Mouse (Mus musculus) kidney, embryonic 16.5 days (tissue): Measurements from ENCODE around the gene Cers4. TPM values are rescaled to one million over a fixed set of nuclear protein-coding genes. Genes with fewer than 3 reads are reported as not detected.
A peak's percentile ranks its signal among the peaks of the same experiment; 100 is the strongest.

Experiments
- ATAC-seq: fragments of 200-750 bp; cut with Nextera tagmentation; 2 replicates; pipeline ENCODE4 v1.8.0; 2017; ENCODE audit warnings: moderate TSS enrichment; ENCODE audit not compliant: low FRiP score, low TSS enrichment
- H3K27ac ChIP-seq: fragments of 300-500 bp; sonication (generic); 2 replicates; pipeline ENCODE4 v1.5.1; 2014; ENCODE audit warnings: low read length
- H3K27me3 ChIP-seq: fragments of 300-500 bp; sonication (generic); 2 replicates; pipeline ENCODE4 v1.6.1; 2014; ENCODE audit warnings: low read length, control low read depth, mixed read lengths; ENCODE audit not compliant: insufficient read depth
- H3K36me3 ChIP-seq: fragments of 300-500 bp; sonication (generic); 2 replicates; pipeline ENCODE4 v1.6.1; 2014; ENCODE audit warnings: low read length, control low read depth, mixed read lengths; ENCODE audit not compliant: insufficient read depth
- H3K4me1 ChIP-seq: fragments of 300-500 bp; sonication (generic); 2 replicates; pipeline ENCODE4 v1.6.1; 2014; ENCODE audit warnings: low read length, control low read depth, mixed read lengths; ENCODE audit not compliant: insufficient read depth
- H3K4me2 ChIP-seq: fragments of 300-500 bp; sonication (generic); replicated peaks from 2 replicates; pipeline ENCODE4 v1.6.1; 2014; ENCODE audit warnings: low read depth, low read length
- H3K4me3 ChIP-seq: fragments of 300-500 bp; sonication (generic); 2 replicates; pipeline ENCODE4 v1.5.1; 2014; ENCODE audit warnings: mild to moderate bottlenecking, low read length
- H3K9ac ChIP-seq: fragments of 300-500 bp; sonication (generic); replicated peaks from 2 replicates; pipeline ENCODE4 v1.6.1; 2014; ENCODE audit warnings: low read length
- H3K9me3 ChIP-seq: fragments of 300-500 bp; sonication (generic); 2 replicates; pipeline ENCODE4 v1.6.1; 2016; ENCODE audit warnings: low read length, control low read depth
- WGBS: fragments of 180-500 bp; shearing (Covaris S2); extraction: QIAGEN DNeasy Blood & Tissue Kit; methylation state at CpG from one replicate; pipeline ENCODE4 v1.1.7; 2014; 5-methylcytosine and 5-hydroxymethylcytosine counted together
- polyA plus RNA-seq: library from polyadenylated mRNA; unstranded; fragments of >200 nt; fragmentation: Nextera tagmentation; extraction: Ambion mirVana; gene quantifications from 2 replicates; pipeline ENCODE4 v1.2.1, GENCODE M21; 2015

Cers4 gene
- polyA plus RNA-seq, 1 experiment from 2014 or later, result 21.6 TPM

- no peak overlapping the region for H3K4me3 ChIP-seq
- no peaks in the 10 kb centered on the region for H3K27me3 ChIP-seq
- no peaks in the 10 kb centered on the region for H3K36me3 ChIP-seq
- no peak overlapping the region for H3K27ac ChIP-seq
- peaks cover 9% of the 10 kb centered on the region; the same call in 1 of the 2 replicates for H3K4me1 ChIP-seq
- 60% methylated on average over 6 of the region's 6 CpGs for WGBS
- H3K9me3 ChIP-seq, result no peaks in the 10 kb centered on the region
- no peak overlapping the region for H3K4me2 ChIP-seq
- no peak overlapping the region for H3K9ac ChIP-seq
- ATAC-seq, result no peak
Measured at GRCm38 (mm10) chr8:4495976-4496375, 3.1 kb downstream of the Cers4 start.

- H3K27ac ChIP-seq, result no peak overlapping the region
- H3K4me3 ChIP-seq, result no peak overlapping the region
- H3K9ac ChIP-seq, result no peak overlapping the region
- H3K36me3 ChIP-seq, result 0 out of 2 replicates have a peak, but pooled peaks cover 4% of the 10 kb centered on the region
- no peak overlapping the region for H3K4me2 ChIP-seq
- H3K4me1 ChIP-seq, result peaks cover 6% of the 10 kb centered on the region; the same call in 1 of the 2 replicates
- 90% methylated on average over 1 of the region's 1 CpGs for WGBS
- ATAC-seq, result no peak
- no peaks in the 10 kb centered on the region for H3K27me3 ChIP-seq
- no peaks in the 10 kb centered on the region for H3K9me3 ChIP-seq
Measured at GRCm38 (mm10) chr8:4497610-4498009, 4.8 kb downstream of the Cers4 start.

- Histone ChIP-seq H3K36me3 (0 out of 2 replicates have a peak, but pooled peaks cover 4% of the 10 kb centered on the region), H3K27me3 (no peaks in the 10 kb centered on the region), H3K9me3 (no peaks in the 10 kb centered on the region), H3K4me2 (no peak overlapping the region), H3K27ac (no peak overlapping the region), H3K9ac (no peak overlapping the region), H3K4me3 (no peak overlapping the region), H3K4me1 (peaks cover 6% of the 10 kb centered on the region; the same call in 1 of the 2 replicates)
- WGBS, result 65% methylated on average over 1 of the region's 1 CpGs
- ATAC-seq, result no peak
Measured at GRCm38 (mm10) chr8:4505364-4505763, 12.5 kb downstream of the Cers4 start.

- 77% methylated on average over 5 of the region's 5 CpGs for WGBS
- ATAC-seq, result no peak
- Histone ChIP-seq H3K27ac (no peak overlapping the region), H3K27me3 (no peaks in the 10 kb centered on the region), H3K4me1 (peaks cover 16% of the 10 kb centered on the region; the same call in 1 of the 2 replicates), H3K4me2 (no peak overlapping the region), H3K36me3 (no peaks in the 10 kb centered on the region), H3K9ac (no peak overlapping the region), H3K4me3 (no peak overlapping the region), H3K9me3 (no peaks in the 10 kb centered on the region)
Measured at GRCm38 (mm10) chr8:4507527-4507926, 14.7 kb downstream of the Cers4 start.

- WGBS, result 86% methylated on average over 4 of the region's 4 CpGs
- peak; percentile 11; the same call in 1 of the 2 replicates for ATAC-seq
- Histone ChIP-seq H3K9me3 (no peaks in the 10 kb centered on the region), H3K27me3 (no peaks in the 10 kb centered on the region), H3K4me1 (peaks cover 16% of the 10 kb centered on the region; the same call in 1 of the 2 replicates), H3K9ac (no peak overlapping the region), H3K36me3 (no peaks in the 10 kb centered on the region), H3K27ac (no peak overlapping the region), H3K4me3 (no peak overlapping the region), H3K4me2 (no peak overlapping the region)
Measured at GRCm38 (mm10) chr8:4510824-4511223, 18.0 kb downstream of the Cers4 start.

GRCm38 (mm10) chr8:4511429-4512115 is 18.7 kb downstream of the Cers4 start:
- ATAC-seq, result 0 out of 2 replicates have a peak, but pooled peaks have one; percentile 8
- Histone ChIP-seq H3K27ac (peak overlapping the region; percentile 29), H3K9ac (no peak overlapping the region), H3K4me3 (no peak overlapping the region), H3K4me1 (peaks cover 16% of the 10 kb centered on the region; the same call in 1 of the 2 replicates), H3K4me2 (no peak overlapping the region), H3K36me3 (no peaks in the 10 kb centered on the region), H3K9me3 (no peaks in the 10 kb centered on the region), H3K27me3 (no peaks in the 10 kb centered on the region)
- WGBS, result 25% methylated on average over 2 of the region's 2 CpGs

GRCm38 (mm10) chr8:4512116-4512495 is 19.3 kb downstream of the Cers4 start:
- peaks cover 16% of the 10 kb centered on the region; the same call in 1 of the 2 replicates for H3K4me1 ChIP-seq
- H3K9ac ChIP-seq, result peak overlapping the region; percentile 31; the same call in 1 of the 2 replicates
- peak overlapping the region; percentile 29 for H3K27ac ChIP-seq
- no peak overlapping the region for H3K4me2 ChIP-seq
- no peak overlapping the region for H3K4me3 ChIP-seq
- 28% methylated on average over 8 of the region's 8 CpGs for whole genome bisulfite sequencing
- peak; percentile 23; the same call in 1 of the 2 replicates for ATAC-seq
- no peaks in the 10 kb centered on the region for H3K9me3 ChIP-seq
- H3K27me3 ChIP-seq, result no peaks in the 10 kb centered on the region
- peaks cover 3% of the 10 kb centered on the region; the same call in 1 of the 2 replicates for H3K36me3 ChIP-seq

GRCm38 (mm10) chr8:4516162-4516561 is 23.3 kb downstream of the Cers4 start:
- ATAC-seq, result peak; percentile 70; the same call in 1 of the 2 replicates

GRCm38 (mm10) chr8:4521472-4521871 is 28.6 kb downstream of the Cers4 start:
- 80% methylated on average over 4 of the region's 4 CpGs for WGBS
- H3K27me3 ChIP-seq, result no peaks in the 10 kb centered on the region
- H3K36me3 ChIP-seq, result peaks cover 40% of the 10 kb centered on the region
- no peak overlapping the region for H3K4me2 ChIP-seq
- no peaks in the 10 kb centered on the region for H3K4me1 ChIP-seq
- ATAC-seq, result no peak
- no peak overlapping the region for H3K9ac ChIP-seq
- H3K4me3 ChIP-seq, result no peak overlapping the region
- H3K9me3 ChIP-seq, result no peaks in the 10 kb centered on the region
- H3K27ac ChIP-seq, result no peak overlapping the region

More at GRCm38 (mm10) chr8:4516162-4516561, 23.3 kb downstream of the Cers4 start:
- Histone ChIP-seq H3K4me3 (no peak overlapping the region), H3K27me3 (no peaks in the 10 kb centered on the region), H3K36me3 (peaks cover 30% of the 10 kb centered on the region), H3K27ac (no peak overlapping the region), H3K4me1 (peaks cover 7% of the 10 kb centered on the region; the same call in 1 of the 2 replicates), H3K9me3 (no peaks in the 10 kb centered on the region), H3K4me2 (no peak overlapping the region), H3K9ac (no peak overlapping the region)
- WGBS, result 80% methylated on average over 2 of the region's 2 CpGs

- no peak for ATAC-seq
- no peaks in the 10 kb centered on the region for H3K27me3 ChIP-seq
- H3K4me3 ChIP-seq, result no peak overlapping the region
- no peaks in the 10 kb centered on the region for H3K9me3 ChIP-seq
- no peak overlapping the region for H3K4me2 ChIP-seq
- H3K27ac ChIP-seq, result no peak overlapping the region
- 96% methylated on average over 10 of the region's 10 CpGs for WGBS
- no peak overlapping the region for H3K9ac ChIP-seq
- peaks cover 31% of the 10 kb centered on the region for H3K36me3 ChIP-seq
- no peaks in the 10 kb centered on the region for H3K4me1 ChIP-seq
Measured at GRCm38 (mm10) chr8:4523525-4523924, 30.7 kb downstream of the Cers4 start.
